ENCODE assay signal across 39 mouse cellular contexts in the genomic region with DNA sequence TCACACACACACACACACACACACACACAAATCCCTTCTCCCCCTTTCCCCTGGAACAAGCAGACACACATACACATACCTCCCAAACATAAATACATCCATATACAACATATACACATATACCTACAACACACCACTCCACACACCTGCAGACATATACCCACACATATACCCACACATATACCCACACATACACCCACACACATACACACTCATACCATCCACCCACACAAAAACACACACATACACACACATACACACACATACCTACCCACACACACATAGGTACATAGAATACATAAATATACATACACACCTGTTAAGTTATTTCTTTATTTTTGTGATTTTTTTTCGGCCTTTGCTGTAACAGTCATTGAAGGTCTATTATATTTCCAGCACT. TPM values are rescaled to one million over a fixed set of nuclear protein-coding genes. Genes with fewer than 3 reads are reported as not detected.
"Had no signal": no experiment of that assay in that cellular context is flagged by ENCODE, and none has a peak within 500 bp of the region (broad histone marks: within the 10 kb centered on the region; RNA-seq: fewer than 3 reads in every experiment).

No protein-coding gene starts in this region.

- ATAC-seq: hindbrain, embryonic 16.5 days; hindbrain, postnatal 0 days; inflammation-experienced regulatory T-cells, adult 6 months; intestine, embryonic 15.5 days; intestine, embryonic 16.5 days; intestine, postnatal 0 days had no signal

- DNase-seq: heart, postnatal 10 days; heart, postnatal 14 days; heart, postnatal 36 days; heart, postnatal 4 days; kidney, adult 11 months; kidney, adult 18-20 months; kidney, adult 2 months; kidney, adult 8-10 months; kidney, adult 9 months; kidney, postnatal 10 days; kidney, postnatal 14 days; kidney, postnatal 25 days; kidney, postnatal 36 days; kidney, postnatal 4 days; layer of hippocampus, postnatal 36 days had no signal

- H3K9me3 ChIP-seq: heart, embryonic 10.5 days; heart, embryonic 12.5 days; heart, embryonic 13.5 days; heart, embryonic 15.5 days; hindbrain, embryonic 10.5 days; hindbrain, embryonic 12.5 days; hindbrain, embryonic 13.5 days; hindbrain, embryonic 15.5 days; intestine, embryonic 15.5 days; kidney, embryonic 15.5 days had no signal

- H3K27me3 ChIP-seq: heart, embryonic 15.5 days; hindbrain, embryonic 12.5 days; hindbrain, embryonic 13.5 days; intestine, embryonic 15.5 days had no signal

- H3K36me3 ChIP-seq: heart, embryonic 10.5 days; heart, embryonic 12.5 days; heart, embryonic 13.5 days; heart, embryonic 15.5 days; hindbrain, embryonic 10.5 days; hindbrain, embryonic 12.5 days; hindbrain, embryonic 13.5 days; hindbrain, embryonic 15.5 days; intestine, embryonic 15.5 days; kidney, embryonic 15.5 days had no signal

- H3K27ac ChIP-seq: heart, embryonic 10.5 days; heart, embryonic 13.5 days; heart, embryonic 15.5 days; hindbrain, embryonic 10.5 days; hindbrain, embryonic 12.5 days; hindbrain, embryonic 13.5 days; hindbrain, embryonic 14.5 days; hindbrain, embryonic 15.5 days; hindbrain, postnatal 0 days; intestine, embryonic 15.5 days; kidney, embryonic 15.5 days; kidney, postnatal 0 days; left cerebral cortex, adult 2 months had no signal

- H3K4me3 ChIP-seq: heart, embryonic 12.5 days; heart, embryonic 13.5 days; heart, embryonic 15.5 days; hindbrain, embryonic 10.5 days; hindbrain, embryonic 12.5 days; hindbrain, embryonic 13.5 days; hindbrain, embryonic 15.5 days; intestine, embryonic 15.5 days; left cerebral cortex, adult 2 months had no signal

- H3K4me1 ChIP-seq: heart, embryonic 10.5 days; heart, embryonic 12.5 days; heart, embryonic 13.5 days; heart, embryonic 15.5 days; hindbrain, embryonic 13.5 days; hindbrain, embryonic 15.5 days; intestine, embryonic 15.5 days had no signal

- H3K9ac ChIP-seq: heart, embryonic 12.5 days; heart, embryonic 13.5 days; heart, embryonic 15.5 days; hindbrain, embryonic 12.5 days; hindbrain, embryonic 13.5 days; hindbrain, embryonic 14.5 days; hindbrain, embryonic 15.5 days; intestine, embryonic 15.5 days; kidney, embryonic 15.5 days had no signal

- H3K4me2 ChIP-seq: heart, embryonic 11.5 days; heart, embryonic 13.5 days; heart, embryonic 15.5 days; hindbrain, embryonic 13.5 days; hindbrain, embryonic 14.5 days; hindbrain, embryonic 15.5 days; intestine, embryonic 15.5 days had no signal

RNA-seq across cellular contexts. Expression of a gene that starts 38.3 kb away (rescaled TPM):
- total RNA-seq: layer of hippocampus, adult 18-20 months; layer of hippocampus, adult 8-10 months; layer of hippocampus, postnatal 10 days; layer of hippocampus, postnatal 25 days; layer of hippocampus, postnatal 36 days; left cerebral cortex, adult 18-20 months; left cerebral cortex, adult 2 months had no signal
